Mouse (Mus musculus) retina, postnatal 1 day (tissue): ENCODE data around the gene Car5a.

Experiments
- DNase-seq: peaks from one replicate; pipeline ENCODE4 v3.0.0-alpha.2; 2012

Car5a gene

DNA sequence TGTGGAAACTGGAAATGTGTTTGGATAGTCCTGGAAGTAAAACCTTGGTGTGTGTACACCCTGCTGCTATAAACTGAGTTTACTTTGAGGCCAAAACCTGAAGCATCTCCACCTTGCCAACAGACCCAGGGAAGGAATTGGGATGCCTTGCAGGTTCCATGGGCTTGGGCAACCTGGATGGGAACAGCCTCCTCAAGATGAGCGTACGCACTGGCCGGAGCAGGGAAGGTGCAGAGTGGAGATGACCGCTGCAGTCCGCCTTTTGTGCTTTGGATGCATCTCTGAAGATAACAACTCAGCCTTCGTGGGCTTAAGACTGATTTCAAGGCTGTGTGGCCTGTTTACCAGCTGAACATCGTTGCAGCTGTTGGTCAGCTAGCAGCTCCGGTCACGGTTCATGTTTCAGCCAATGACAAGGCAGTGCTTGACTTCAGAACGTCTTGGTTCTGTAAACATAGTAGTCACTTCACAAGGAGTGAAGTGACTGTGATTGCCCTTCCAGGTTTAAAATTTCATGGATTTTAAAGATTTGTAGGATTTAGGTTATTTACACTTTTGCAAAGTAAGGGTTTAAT lies 10.4 kb upstream of the Car5a start:
- no peak for DNase-seq

DNA sequence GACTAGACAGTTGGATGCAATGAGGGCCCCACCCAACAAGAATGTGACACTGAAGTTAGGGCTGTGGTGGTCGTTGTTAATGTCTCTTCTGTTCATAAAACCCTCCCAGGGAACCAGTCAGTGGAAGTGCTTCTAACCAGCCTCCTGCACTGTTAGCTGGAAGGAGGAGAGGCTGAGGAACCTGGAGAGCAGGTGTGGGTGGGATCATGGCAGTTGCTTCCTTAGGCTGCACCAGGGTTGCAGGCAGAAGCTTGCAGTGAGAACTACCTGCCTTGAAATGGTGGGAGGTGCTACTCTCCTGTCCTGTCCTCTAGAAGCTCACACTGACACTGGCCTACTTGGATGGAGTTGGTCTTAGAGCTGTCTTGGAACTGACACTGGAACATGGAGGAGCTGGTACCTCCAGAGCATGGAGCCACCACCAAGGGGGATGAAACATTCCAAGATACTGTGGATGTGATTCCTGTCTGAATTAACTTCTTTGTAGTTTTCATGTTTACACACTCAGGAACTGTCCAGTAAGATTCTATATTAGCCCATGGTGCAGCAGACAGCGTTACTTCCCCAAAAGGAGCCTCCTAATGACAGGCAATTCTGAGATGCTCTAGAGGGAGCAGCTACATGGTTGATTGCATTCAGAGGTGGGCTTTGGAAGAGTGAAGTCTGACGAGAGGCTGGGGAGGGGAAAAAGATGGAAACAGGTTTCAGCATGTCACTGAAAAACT lies 9.3 kb upstream of the Car5a start:
- no peak for DNase-seq

DNA sequence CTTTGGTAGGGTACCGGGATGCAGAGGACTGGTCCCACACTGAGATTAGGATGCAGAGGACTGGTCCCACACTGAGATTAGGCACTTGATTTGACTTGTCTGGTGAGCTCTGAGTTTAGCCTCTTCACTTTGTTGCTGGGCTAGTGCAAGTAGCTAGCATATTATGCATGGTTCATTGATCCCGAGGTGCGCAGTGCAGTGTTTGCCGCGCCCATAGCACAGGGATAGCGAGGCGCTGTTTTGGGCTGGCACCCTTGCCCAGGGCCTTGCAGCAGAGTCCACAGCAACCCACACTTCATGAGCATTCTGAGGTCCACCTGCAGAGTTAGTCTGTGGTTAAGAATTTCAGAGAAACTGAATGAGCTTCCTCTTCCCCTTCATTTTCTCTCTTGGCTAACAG lies 8.1 kb upstream of the Car5a start:
- DNase-seq = peak; percentile 20

DNA sequence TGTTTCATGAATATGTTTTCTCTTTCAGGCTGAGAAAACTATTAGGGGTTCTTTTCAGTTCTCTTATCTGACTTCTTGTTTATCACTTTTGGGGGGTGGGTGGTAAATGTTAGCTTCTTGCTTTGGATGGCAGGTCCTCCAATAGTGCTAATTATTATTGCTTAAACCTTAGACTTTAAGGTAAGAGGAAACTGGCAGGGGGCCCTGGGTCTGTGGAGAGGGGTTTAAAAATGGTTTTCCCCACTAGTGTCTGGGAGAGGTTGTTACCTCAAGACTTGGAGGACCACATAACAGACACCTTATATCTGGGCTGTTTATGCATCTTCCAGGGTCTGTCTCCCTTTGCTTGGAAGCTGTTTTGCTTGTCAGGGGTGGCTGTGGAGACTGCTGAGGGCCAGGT lies 7.4 kb upstream of the Car5a start:
- DNase-seq = no peak

DNA sequence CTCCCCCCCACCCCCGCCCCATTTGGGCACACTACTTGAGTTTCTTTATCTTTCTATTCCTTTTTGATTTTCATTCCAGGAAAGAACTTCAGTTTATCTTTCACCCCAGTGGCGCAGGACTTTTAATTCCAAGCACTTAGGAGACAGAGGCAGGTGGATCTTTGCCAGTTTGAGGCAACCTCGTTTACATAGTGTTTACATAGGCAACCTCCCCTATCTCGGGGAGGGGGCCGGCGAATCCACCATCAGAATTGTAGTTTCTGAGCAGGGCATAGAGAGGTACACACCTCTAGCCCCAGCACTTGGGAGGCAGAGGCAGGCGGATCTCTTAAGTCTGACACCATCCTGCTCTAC lies 6.9 kb upstream of the Car5a start:
- no peak for DNase-seq

DNA sequence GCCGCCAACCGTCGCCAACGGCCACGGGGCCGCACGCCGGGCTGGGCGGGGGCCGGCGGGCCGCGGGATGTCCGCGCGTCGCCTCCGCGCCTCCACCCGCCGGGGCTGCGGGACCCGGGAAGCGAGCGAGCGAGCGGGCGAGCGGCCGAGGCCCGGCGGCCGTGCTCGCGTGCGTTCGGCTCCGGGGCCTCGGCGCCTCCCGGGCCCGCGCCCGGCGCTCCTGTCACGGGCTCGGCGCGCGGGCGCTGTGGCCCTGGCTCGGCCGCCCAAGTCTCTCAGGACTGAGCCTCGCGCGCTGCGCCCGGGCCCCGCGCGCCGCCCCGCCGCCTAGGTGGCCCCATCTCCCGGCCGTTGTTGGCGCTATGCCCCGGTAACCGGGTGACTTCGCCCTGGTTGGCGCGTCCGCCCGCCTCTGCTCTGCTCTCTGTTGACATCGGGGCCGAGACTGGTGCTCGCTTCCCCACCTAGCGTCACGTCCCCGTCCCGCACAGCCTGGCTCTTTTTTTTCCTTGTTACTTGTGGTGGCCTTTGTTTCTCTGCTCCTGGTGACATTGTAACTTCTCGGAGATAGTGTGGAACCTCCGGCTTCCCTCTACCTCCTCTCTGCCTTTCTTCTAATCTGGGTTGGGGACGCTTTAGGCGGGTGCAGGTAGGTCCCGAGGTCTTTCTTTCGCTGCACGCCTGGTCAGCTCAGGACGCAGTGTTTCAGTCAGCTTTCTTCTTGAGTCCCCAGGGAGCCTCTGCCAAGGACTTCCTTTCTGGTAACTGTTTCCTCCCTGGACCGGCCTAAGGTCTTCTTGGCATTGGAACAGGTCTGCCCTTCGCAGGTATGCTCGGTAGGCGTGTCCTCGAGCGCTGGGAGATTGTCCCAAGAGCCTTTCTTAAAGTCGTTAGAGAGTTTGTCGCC lies 6.3 kb upstream of the Car5a start:
- DNase-seq = peak; percentile 48

DNA sequence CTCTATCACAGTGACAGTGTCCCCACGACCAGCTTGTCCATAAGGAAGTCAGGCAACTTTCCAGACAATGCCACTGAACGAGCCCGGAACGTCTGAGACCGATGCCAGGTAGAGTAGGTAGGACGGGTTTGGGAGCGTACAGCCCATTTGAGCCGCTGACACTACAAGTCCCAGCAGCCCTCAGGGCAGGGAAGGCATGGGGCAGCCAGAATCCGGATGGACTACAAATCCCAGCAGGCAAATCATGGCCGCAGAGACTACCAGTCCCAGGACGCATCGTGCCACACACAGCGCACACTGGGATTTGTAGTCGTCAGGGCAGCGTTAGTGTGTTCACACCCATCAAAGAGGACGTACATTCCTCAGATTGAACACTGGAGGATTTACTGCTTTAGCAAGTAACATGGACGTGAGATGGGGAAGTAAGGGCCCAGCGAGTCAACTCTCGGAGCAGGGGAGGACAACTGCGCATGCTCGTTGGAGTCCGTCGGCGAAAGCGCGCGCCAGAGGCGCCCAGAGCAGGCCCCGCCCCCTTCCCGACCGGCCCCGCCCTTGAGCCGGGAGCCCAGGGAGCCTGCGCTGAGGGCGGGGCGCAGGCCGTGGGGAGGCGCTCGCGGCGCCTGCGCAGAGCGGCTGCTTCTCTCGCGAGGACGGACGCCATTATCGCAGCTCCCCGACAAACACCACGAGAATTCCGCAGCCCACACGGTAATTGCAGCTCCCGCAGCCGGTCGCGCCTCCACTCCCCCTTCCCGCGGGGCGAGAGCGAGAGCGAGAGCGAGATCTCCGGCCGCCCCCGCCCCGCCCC lies 5.4 kb upstream of the Car5a start:
- DNase-seq = peak; percentile 99

DNA sequence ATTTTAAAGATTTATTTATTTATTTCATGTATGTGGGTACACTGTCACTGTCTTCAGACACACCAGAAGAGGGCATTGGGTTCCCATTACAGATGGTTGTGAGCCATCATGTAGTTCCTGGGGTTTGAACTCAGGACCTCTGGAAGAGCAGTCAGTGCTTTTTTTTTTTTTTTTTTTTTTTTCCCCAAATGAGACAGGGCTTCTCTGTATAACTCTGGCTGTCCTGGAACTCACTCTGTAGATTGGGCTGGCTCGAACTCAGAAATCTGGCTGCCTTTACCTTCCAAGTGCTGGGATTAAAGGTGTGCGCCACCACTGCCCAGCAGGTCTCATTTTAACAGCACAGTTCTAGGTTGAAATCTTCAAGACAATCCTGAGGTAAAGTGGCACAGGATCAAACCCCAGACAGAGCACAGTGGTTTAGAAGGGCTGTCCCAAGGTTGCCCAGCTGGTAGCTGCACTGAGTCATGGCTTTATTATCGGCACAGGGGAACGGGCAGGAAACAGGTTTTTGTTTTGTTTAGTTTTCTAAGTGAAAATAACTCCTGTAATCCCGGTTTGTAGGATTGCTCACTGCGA lies 4.6 kb upstream of the Car5a start, which contains the start of gene Banp:
TSS of gene Banp (plus strand) at position 529 of the 579 bp plus-strand sequence.
- no peak for DNase-seq

DNA sequence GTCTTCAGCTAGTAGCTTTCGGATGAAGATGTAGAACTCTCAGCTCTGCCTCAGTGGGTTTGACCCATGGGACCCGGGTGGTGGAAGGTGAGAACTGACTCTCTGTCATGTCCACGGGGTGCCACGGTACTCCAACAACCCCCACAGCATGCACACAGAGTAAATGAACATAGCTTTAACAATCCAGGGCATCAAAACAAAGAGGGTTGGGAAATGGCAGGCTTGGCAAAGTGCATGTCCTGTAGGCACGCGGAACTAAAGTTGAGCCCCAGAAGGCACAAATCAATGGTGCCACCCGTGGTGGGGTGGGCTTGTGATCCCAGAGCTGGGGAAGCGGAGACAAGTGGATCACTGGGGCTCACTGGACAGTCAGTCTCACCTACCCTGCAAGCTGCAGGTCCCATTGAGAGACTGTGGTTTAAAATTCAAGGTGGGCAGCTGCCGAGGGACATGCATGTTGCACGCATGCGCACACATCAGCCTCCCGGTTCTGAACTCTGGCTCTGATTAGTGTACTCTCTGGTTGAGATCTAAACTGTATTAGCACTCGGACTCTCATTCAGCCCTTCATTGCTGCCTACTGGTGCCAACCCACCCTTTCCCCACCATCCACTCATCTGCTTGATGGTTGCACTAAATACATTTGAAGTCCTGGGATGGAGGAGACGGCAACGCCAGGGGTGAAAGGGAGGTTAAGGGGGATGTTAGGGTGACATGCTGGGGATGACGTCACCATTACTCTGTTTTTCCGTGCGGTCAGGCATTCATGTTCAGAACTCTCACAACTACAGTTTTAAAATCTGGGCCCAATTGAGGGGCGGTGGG lies 3.8 kb upstream of the Car5a start:
- DNase-seq = no peak

DNA sequence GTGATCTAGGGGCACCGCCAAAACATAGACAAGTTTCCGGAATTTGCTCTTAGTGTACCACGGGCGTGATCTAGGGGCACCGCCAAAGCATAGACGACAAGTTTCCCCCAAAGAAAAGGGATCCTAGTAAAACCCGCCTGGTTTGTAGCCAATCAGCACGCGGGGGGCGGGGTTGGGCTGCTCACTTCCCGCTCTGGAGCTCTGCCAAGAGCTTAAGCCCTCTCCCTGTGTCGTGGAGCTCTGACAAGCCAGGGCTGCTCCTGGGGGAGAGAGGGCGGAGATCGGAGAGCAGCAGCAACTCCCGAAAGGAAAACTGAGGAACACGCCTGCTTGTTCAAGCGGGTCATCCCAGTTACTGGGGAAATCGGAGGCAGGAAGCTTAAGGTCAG lies 3.0 kb upstream of the Car5a start:
- peak; percentile 96 for DNase-seq

DNA sequence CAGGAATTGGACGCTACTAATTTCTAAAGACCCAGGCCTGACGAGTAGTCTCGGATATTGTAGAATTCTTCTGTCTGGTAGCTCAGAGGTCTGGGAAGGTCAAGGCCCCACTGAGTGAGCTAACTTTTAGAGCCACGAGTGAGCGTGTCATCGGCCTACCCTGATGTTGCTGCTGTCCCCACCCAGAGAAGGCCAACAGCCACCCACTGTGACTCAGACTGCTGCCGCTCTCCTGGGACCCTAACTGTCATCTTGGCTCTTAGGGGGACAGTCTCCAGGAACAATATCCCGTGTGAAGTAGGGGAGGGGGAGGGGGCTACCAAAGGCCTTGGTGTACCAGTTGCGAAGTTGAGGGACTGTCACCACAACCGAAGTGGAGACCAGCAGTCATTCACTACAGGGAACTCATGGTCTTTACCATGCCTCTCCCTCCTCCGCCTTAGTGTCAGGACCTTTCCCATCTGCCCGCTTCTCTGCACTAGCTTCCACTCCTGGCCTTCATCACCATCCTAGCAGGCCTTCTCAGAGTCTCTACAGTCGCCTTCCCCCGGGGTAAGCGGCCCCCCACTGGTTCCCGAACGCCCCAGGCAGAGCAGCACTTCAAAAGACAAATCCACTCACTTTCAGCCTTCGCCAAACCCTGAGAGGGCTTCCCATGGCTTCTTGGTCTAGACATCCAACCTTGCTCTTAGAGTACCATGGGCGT lies 2.5 kb upstream of the Car5a start:
- no peak for DNase-seq

DNA sequence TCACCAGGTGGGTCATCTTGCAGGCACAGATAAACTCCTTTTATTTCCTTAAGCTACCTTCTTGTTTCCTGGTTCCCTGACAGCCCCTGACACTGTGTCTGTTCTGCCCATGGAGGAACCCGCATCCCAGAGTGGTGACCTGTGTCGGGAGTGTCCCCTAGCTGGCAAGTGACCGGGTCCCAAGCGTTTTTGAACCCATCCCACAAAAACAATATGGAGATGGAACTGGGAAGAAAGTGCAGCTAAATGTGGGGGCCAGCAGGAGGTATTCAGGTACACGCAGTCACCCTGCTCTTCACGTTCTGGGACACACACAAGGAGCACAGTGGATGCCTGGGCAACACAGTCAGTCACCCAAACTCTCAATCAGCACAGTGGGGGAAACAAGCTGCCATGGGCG lies 1.6 kb upstream of the Car5a start:
- DNase-seq = no peak

DNA sequence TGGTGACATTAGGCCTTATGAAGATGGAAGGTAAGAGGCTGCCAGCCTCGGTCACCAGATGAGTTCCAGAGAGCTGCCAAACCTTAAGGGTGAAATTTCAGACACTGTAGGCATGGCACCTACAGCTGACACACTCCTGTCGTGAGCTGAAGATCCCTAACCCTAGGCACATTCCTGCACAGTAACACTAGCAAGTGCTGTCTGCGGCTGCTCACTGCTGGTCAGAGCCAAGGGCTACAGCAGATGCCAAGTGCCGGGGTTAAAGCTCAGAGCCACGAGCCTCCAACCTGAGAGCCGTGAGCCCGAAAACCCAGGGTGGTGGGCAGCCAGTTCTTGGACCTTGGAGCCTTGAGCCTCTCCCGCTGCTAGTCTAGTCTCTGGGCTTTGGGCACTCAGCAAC lies 988 bp downstream of the Car5a start:
- DNase-seq = no peak

DNA sequence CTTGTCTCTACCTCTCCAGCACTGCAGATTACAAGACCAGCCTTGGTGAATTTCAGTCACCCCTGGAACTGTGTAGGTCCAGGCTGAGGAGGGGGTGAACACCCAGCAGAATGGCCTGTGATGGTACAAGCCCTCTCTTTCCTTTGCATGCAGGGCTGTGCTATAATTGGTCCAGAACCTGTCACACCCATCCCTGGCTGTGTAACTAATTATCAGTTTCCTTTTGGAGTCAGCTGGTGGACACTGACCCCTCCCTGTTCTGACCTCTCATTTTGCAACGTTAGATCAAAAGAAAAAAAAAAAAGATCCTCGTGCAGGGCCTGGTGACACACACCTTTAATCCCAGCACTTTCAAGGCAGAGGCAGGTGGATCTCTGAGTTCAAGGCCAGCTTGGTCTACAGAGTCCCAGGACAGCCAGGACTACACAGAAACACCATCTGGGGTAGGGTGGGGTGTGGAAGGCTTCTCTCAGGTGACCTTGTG lies 1.6 kb downstream of the Car5a start:
- DNase-seq = no peak

DNA sequence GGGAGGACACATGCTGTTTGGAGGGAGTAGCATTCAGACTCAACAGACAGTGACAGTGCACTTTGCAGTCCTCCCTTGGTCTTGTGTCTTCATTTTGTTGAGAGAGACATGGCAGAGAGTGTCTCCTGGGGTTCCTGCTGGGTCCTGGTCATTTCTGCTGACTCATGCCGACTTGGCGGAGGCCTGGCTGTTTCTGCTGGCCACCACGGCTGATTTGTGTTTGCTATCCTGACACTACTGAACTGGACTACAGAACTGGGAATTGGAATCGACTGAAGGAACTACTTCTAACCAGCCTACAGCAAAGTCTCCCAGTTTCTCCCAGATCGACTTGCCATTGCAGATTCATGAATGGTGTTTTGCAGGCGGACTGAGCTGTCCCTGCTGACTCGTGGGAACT lies 6.0 kb downstream of the Car5a start:
- no peak for DNase-seq

DNA sequence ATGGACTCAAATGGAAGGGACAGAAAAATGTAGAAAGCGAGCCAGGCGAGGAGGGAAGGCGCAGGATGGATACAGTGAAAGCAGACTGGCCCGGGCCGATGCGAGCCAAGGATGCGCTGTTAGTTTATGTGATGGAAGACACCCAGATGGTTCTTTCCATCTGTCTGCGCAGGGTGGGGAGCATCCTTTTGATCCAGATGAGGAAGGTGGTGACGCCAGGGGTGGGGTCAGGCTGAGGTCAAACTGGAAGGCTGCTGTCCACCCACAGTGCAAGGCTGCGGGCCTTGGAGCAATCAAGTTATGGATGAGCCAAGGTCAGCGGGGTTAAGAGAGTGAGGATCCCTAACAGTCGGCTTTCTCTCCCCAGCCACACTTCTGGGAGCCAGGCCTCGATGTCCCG lies 8.3 kb downstream of the Car5a start:
- DNase-seq = no peak

DNA sequence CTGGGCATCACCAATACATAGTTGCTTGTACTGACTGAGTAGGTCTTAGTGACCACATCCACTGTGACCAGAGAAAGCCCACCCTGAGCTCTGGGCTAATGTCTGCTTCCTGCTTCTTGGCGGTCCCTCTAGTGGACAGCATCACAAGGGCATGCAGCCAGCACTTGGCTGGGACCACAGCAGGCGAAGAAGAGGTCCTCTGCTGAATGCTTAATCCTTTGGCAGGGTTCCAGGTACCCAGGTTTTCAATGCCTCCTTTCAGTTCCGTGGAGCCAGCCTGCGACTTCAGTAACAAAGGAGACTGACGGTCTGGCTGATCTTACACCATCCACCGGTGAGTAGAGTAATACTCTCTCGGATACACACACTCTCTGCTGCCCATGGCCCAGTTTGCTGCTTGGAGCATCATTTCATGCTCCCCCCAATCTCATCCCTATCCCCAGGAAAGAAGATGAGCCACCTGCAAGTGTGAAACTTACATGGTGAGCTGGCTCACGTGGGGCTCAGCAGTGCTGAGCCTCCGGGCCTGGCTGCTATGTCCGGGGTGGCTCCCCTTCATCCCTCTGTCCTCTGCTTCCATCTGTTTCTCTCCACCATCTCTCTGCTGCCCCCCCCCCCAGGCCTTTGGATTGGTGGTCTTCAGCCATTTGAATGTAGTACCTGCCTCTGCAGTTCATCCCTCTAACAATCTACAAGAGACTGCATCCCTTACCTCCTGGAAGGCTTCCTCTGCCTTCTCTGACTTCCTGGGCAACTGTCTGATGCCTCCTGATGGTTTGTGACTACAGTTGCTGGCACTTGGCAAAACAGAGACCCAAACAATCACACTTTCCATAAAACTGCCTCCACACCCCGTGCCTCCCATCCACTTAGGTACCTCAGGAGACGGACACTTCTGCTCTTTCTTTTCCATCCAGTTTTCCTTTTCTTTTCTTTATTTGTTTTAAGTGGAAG lies 9.1 kb downstream of the Car5a start:
- peak; percentile 89 for DNase-seq

DNA sequence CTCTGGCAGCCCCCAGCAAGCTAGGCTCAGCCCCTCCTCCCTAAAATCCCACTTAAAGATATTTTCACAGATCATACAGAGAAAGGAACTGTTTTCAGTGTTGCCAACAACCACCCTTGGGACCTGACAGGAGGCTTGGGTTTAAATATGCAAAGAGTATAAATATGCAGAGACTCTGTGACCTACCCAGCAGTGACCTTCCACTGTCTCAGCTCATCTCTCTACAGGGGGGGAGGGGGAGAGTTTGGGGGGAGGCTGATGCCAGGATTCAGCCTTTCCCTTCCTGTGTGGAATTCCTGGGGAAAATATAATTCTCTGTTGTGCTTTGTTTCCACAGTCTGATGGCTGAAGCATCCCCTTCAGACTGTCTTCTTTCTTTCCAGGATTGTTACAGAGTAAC lies 9.8 kb downstream of the Car5a start:
- DNase-seq = no peak

DNA sequence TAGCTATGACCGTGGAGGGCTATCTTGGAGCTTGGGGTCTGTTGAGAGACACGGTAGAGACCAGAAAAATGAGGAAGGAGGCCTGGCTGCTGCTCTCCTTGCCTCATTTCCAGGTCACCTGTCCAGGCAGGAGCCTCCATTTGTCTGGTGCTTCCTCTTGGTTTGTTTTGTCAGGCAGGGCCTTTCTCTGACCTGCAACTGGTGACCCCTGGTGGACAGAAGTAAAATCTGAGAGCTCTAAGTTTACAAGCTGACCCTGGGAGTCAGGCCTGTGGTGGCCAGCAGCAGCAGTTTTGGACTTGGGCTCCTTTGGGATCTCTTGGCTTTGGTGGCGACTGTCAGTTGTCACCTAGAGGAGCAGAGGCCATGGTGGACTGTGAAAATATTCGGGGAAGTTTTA lies 10.2 kb downstream of the Car5a start:
- peak; percentile 76 for DNase-seq
